Mouse (Mus musculus) telencephalon, adult 2 months (tissue): ENCODE data around the gene Asb3.

Source experiments
- DNase-seq: peaks from one replicate; pipeline ENCODE4 v3.0.0-alpha.2; 2011; ENCODE audit warnings: low read depth, low spot score

The Asb3 gene

DNA sequence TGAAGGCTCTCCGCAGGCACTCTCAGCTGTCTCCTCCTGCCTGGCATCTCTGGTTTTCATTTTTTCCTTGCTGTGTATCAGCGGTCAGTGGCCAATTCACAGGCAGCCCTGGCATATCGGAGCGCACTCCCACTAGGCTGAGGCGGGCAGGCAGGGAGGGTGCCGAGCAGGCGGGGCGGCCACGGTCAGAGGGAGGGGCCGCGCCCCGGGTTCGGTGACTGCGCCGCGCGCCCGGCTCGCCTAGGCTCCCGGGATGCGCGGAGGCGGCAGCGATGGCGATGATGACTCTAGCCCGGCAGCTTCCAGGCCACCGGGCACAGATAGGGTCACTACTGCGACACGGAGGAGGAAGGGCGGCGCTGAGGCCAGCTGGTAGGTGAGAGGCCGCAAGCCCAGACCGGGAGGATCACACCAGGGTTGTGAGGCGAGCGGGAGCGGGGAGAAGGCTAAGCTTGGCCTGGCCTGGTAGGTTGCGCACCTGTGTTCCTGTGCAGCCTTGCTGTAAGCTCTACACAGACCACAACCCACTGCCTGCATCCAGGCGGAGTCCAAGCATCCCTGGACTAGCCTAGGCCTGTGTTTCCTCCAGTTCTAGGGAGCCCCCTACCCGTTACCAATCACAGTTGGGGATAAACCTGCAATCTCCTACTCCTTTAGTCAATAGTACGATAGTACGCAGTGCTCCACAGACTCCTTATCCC, at the start of gene Asb3, which contains the start of gene Gpr75:
Asb3 (plus strand) TSS at position 246 of the 701 bp plus-strand sequence.
Gpr75 (plus strand) TSS at position 188 of the 701 bp plus-strand sequence.
- DNase-seq, result peak; percentile 47

DNA sequence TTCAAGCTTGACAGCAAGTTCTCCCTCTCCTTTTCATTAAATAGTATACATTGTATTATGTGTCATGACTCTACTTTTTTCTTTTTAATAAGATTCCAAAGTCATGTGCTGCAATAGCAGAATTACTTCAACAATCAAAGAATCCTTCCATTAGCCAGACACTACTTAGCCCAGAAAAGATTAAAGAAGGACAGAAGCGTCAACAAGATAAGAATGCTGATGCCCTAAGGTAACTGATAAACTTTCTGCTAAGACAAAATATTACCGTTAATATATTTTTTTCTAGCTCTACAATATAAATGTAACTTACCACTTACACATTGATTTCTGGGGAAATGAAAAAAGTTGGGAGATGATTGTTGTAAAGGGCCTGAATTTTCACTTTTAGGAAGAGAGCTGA, 46.4 kb upstream of the Asb3 start:
- no peak for DNase-seq

DNA sequence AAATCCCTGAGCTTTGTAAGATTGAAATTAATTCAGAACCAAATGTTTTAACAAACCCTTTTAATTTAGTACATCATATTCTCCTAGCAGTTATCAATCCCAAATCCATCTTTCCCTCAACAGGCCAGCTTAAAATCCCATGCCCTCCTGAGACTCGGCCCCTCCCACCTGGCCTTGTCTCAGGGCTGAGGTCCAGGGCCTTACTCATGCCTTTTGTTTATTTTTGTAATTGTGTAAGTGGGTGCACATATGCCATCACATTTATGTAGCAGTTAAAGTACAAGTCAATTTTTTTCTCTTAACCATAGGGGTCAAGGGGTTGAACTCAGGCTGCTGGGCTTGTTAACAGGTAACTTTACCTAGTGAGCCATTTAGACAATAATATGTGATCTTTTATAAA, 40.9 kb upstream of the Asb3 start:
- DNase-seq, result no peak

- DNase-seq, result no peak
Observed at GRCm38 (mm10) chr11:30872425-30872824, 12.8 kb upstream of the Asb3 start.

GRCm38 (mm10) chr11:30888153-30888552, 2.9 kb downstream of the Asb3 start:
- DNase-seq, result no peak

GRCm38 (mm10) chr11:30896201-30896600, 11.0 kb downstream of the Asb3 start:
- DNase-seq, result no peak

- no peak for DNase-seq
Observed at GRCm38 (mm10) chr11:30899312-30899711, 14.1 kb downstream of the Asb3 start.

DNA sequence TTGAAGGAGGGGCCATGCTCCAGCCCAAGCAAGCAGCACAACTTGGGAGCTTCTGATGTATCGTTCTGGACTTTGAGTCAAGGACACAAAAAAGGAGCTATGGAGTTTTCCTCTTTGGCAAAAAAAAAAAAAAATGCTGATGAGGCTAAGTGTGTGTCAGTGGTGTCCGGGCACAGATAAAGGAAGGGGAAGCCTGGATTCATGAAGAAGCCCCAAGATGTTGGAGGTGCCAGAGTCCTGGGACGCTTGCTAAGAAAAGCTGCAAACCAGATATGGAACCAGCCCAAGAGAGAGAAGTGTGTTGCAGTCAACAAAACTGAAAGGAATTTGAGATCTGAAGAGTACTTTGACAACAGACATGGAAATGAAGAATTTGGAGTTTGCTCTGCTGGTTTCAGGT, 27.1 kb downstream of the Asb3 start:
- DNase-seq, result no peak

DNA sequence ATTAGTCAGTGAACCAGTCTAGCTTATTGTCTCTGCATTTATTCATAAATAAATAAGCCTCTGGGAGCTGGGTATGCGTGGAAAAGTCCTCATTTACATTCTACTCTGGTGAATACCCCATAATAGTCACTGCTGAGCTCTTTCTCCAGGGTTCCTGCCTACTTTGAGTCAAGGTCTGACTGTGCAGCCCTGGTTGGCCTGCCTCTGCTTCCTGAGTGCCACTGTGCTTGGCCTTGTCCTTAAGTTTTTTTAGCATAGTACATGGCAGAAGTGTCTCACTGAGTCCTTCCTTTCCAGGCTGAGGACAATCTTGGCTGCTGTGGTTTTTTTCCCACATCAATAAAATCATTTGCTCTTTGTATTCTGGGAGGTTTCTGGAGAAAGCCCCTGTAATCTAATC, 35.4 kb downstream of the Asb3 start:
- DNase-seq, result no peak

DNA sequence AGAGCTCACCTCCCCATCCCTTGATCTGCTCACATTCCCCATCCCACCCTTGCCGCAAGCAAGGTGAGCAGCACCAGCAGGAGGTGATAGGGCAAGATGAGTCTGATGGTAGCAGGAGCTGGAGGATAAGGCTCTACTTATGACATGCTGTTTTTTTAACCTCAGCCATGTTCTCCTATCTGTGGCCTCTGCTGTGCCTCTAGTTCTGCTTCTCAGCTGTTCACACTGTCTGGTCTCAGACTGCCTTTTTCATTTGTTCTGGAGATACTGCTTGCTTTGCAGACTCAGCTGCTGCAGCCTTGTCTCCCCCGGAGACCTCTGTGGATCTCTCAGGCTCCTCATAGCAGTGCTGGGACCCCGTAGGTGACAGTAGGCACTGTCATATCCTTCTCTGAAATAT, 38.1 kb downstream of the Asb3 start:
- no peak for DNase-seq

- no peak for DNase-seq
Observed at GRCm38 (mm10) chr11:30928079-30928478, 42.9 kb downstream of the Asb3 start.

GRCm38 (mm10) chr11:30928498-30928897, 43.3 kb downstream of the Asb3 start:
- DNase-seq, result peak; percentile 5

GRCm38 (mm10) chr11:30943522-30943921, 58.3 kb downstream of the Asb3 start:
- peak; percentile 8 for DNase-seq

GRCm38 (mm10) chr11:30952829-30953228, 67.6 kb downstream of the Asb3 start:
- no peak for DNase-seq

DNA sequence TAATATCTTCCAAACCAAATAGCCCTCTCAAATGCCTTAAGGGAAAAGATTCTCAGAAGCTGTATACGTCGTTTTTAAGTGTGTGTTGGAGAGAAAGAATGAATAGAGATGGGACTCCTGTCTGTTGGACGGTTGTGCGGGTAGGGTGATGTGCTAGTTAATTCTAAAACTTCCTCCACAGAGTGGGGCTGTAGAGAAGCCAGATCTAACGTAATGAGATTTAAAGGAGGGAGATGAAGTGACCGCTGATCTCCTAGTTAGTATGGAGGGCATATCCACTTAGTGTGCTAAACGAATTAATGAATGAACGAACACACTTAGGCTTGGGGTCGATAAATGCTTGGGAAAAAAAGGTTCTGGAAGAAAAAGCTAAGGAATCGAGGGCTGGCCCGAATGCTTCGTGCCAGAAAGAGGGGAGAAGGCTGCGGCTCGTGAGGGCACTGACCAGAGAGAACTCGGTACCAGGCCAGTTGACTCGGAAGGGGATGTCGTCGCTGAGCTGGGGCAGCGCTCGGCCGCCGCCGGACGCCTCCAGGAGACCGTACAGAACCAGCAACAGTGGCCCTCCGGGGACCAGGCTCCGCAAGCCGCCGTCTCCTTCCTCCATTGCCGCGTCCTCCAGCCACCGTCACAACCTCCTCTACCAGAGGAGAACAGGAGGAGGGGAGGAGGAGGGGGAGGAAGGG, 68.4 kb downstream of the Asb3 start:
- DNase-seq, result peak; percentile 27

DNA sequence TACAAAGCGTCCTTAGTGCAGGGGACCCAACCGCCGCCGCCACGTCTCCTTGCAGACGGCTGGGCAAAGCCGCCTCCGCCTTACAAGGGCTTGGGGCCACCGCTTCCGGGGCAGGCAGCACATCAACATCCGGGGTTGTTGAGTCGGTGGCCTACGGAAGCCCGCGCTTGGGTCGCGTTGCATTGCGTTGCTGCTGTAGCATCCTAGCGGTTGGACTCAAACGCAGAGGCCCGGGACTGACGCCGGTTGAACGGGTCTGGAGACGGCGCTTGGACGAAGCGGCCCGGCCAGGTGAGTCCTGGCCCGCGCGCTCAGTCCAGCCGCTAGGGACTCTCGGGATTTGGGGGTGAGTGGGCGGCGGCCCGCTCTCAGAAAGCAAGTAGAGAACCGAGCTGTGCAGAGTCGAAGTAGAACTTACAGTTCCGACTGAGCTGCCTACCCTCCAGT, 69.1 kb downstream of the Asb3 start, which contains the start of gene Erlec1:
Erlec1 (minus strand) TSS at position 57 of the 447 bp plus-strand sequence.
- DNase-seq, result peak; percentile 94

DNA sequence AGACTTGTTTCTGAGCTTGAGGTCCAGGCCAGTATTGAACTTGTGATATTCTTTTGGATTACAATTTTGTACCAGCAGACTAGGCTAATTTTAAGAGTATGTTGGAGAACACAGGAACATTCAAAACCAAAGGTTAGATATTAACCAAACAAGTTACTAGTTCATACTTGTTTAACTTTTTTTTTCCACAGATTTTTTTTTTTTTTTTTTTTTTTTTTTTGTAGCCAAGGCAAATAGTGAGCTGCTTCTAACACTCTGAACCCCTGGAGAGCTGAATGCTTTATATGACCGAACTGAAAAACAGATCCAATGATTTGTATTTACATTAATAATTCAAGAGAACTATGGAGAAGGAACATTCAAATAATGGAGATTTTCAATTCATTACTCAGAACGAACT, 100.0 kb downstream of the Asb3 start:
- no peak for DNase-seq

- DNase-seq, result peak; percentile 95
Observed at GRCm38 (mm10) chr11:30985877-30986624, 100.8 kb downstream of the Asb3 start, which contains the start of gene Chac2. Chac2 (minus strand) TSS chr11:30986350.

DNA sequence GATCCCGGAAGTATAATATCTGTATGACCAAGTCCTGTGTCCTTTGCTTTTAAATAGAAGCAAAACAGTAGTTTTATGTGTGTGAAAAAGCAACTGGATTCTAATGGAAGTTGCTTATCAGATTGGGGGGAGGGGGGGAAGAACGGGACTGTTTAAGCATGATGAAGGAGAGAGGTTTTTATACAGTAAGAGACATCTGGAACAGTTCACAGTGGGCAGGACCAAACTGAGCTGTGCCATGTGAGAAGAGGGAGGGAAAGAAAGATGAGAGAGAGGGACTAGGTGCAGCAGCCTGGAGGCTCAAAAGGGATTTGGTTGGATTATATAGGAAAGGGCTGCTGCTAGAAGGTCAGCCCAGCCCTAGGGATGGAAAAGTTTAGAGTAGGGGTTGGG, 101.4 kb downstream of the Asb3 start:
- DNase-seq, result no peak

DNA sequence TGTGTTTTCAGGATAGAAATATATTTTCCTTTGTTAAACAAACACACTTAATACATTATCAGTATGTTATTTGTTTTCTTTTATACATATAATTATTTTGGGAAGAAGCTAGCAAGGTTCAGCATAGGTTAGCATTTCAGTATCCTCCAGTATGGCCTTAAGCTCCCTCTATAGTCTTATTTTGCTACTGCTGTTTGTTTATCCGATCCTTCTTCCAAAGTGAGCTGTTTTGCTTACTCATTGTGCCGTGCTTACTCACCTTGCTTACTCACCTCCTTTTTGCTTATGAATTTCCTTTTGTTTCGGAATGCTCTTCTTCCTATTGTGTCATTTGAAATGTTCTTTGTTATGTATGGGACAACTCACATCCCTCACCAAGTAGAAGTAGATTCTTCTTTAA, 111.5 kb downstream of the Asb3 start:
- DNase-seq, result no peak

- DNase-seq, result no peak
Observed at GRCm38 (mm10) chr11:30998199-30998598, 113.0 kb downstream of the Asb3 start.

GRCm38 (mm10) chr11:30998704-30999103, 113.5 kb downstream of the Asb3 start:
- DNase-seq, result no peak
